Comparison of ENCODE assay signal across 8 mouse cellular contexts in the genomic region with DNA sequence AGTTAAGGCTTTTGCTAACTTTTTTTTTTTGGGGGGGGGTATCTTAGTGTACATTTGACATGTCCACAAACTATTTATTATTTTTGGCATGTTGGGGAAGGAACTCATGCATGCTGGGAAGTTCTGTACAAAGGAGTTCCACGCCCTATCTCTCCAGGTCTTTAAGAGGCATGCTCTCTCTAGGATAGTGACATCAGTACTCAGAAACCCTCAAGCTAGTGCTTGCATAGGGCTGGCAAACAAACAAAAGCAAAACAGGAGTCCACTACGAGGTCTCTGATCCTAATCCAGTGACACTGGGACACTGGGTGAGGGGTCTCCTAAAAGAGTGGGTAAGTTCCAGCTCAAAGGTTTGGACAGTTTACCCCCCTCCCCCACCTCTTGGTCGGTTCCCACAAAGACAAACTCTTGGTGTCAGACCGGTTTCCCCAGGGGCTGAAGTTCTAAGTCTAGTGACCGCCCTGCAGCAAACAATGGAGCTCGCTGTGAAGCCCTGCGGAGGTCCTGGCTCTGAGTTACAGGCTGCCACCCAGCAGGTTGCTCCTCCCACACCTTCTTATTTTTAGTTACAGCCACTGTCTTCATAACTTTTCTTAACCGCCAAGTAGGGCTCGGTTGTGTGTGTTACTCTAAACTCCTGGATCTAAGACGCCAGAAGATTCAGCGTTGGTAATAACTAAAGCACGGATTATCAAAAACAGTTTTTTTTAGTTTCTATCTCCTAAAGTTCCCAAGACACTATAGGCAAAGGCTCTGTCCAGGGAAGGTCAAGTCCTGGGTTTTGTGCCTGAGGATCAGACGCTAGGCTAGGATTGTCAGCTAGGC. TPM values are rescaled to one million over a fixed set of nuclear protein-coding genes. Genes with fewer than 3 reads are reported as not detected.
DNase-seq lines count a peak whose midpoint lies in the region; ATAC-seq and TF ChIP-seq lines count a peak whose summit lies in the region.

No protein-coding gene starts in this region.

- H3K4me3 ChIP-seq in hindbrain, postnatal 0 days (ENCODE audit: low read length): peak overlapping the region; percentile 83; the same call in 1 of the 2 replicates
- H3K4me3 ChIP-seq in liver, embryonic 12.5 days: peak overlapping the region; percentile 91

- H3K27ac ChIP-seq in hindbrain, postnatal 0 days: peak overlapping the region; percentile 64
- H3K27ac ChIP-seq in liver, embryonic 12.5 days: peak overlapping the region; percentile 94

- DNase-seq in adrenal gland, adult 2 months: peak; percentile 53
- DNase-seq in adrenal gland, postnatal 4 days (ENCODE audit: low spot score in 2 of 2): no peak
- DNase-seq in cerebellum, postnatal 14 days: peak; percentile 16 to 24
- DNase-seq in gastrocnemius, postnatal 10 days: peak; percentile 27
- DNase-seq in hindbrain, postnatal 0 days (ENCODE audit: low spot score): no peak
- peak; percentile 63 for DNase-seq in naive thymus-derived CD4-positive, alpha-beta T cell, adult 2 months (ENCODE audit: low read depth)
- peak; percentile 67 for DNase-seq in thymus, postnatal 25 days

- no peaks in the 10 kb centered on the region for H3K9me3 ChIP-seq in hindbrain, postnatal 0 days (ENCODE audit: low read length)
- H3K9me3 ChIP-seq in liver, embryonic 12.5 days (replicated peaks): no peaks in the 10 kb centered on the region

- H3K36me3 ChIP-seq in hindbrain, postnatal 0 days (ENCODE audit: insufficient read depth, low read length): no peaks in the 10 kb centered on the region
- H3K36me3 ChIP-seq in liver, embryonic 12.5 days: peaks cover 8% of the 10 kb centered on the region

- peaks cover 9% of the 10 kb centered on the region; the same call in 1 of the 2 replicates for H3K4me1 ChIP-seq in hindbrain, postnatal 0 days (ENCODE audit: insufficient read depth, low read length)
- H3K4me1 ChIP-seq in liver, embryonic 12.5 days: peaks cover 40% of the 10 kb centered on the region

- no peak for TF ChIP-seq CTCF in hindbrain, postnatal 0 days (IDR thresholded peaks at IDR 0.05; ENCODE audit: low read depth)

- ATAC-seq in hindbrain, postnatal 0 days: no peak
- ATAC-seq in liver, embryonic 12.5 days: peak; percentile 25

- peak overlapping the region; percentile 61 for H3K4me2 ChIP-seq in hindbrain, postnatal 0 days (ENCODE audit: low read depth, low read length)
- H3K4me2 ChIP-seq in liver, embryonic 12.5 days: peak overlapping the region; percentile 92

- peak overlapping the region; percentile 77; the same call in 1 of the 2 replicates for H3K9ac ChIP-seq in hindbrain, postnatal 0 days (replicated peaks; ENCODE audit: low read length)
- peak overlapping the region; percentile 94 for H3K9ac ChIP-seq in liver, embryonic 12.5 days

- H3K27me3 ChIP-seq in hindbrain, postnatal 0 days (ENCODE audit: insufficient read depth, low read length): no peaks in the 10 kb centered on the region
- H3K27me3 ChIP-seq in liver, embryonic 12.5 days (replicated peaks): no peaks in the 10 kb centered on the region

- WGBS in hindbrain, postnatal 0 days: 13% methylated on average over 13 of the region's 13 CpGs
- 7% methylated on average over 13 of the region's 13 CpGs for WGBS in liver, embryonic 12.5 days (ENCODE audit: insufficient replicate concordance)

RNA-seq across cellular contexts. Expression of a gene that starts 1.2 kb away (rescaled TPM):
- total RNA-seq in adrenal gland, adult 2 months (2021): 100 to 1,000 TPM in 1 of 2 experiments, 10 to 100 TPM in 1; 39.4 to 119 TPM
- polyA plus RNA-seq in adrenal gland, adult 2 months (2012; rRNA removed): 20.0 and 38.6 TPM in 2 replicates
- total RNA-seq in adrenal gland, postnatal 4 days (2021): 10 to 100 TPM; 64.1 to 69.0 TPM
- 10 to 100 TPM; 21.2 to 26.8 TPM for total RNA-seq in gastrocnemius, postnatal 10 days (2021)
- total RNA-seq in hindbrain, postnatal 0 days (2014; rRNA removed): 42.8 and 52.5 TPM in 2 replicates
- polyA plus RNA-seq in hindbrain, postnatal 0 days (2015; fragmentation: Nextera tagmentation; extraction: Ambion mirVana): 14.3 and 14.8 TPM in 2 replicates
- polyA plus RNA-seq in liver, embryonic 12.5 days (2016; fragmentation: Nextera tagmentation; extraction: Ambion mirVana): 26.7 and 27.6 TPM in 2 replicates

RNA-seq across cellular contexts. Expression of a gene that starts 33.7 kb away (rescaled TPM):
- total RNA-seq in adrenal gland, adult 2 months (2021): not detected
- polyA plus RNA-seq in adrenal gland, adult 2 months (2012; rRNA removed): not detected in 2 replicates
- not detected for total RNA-seq in adrenal gland, postnatal 4 days (2021)
- not detected for total RNA-seq in gastrocnemius, postnatal 10 days (2021)
- total RNA-seq in hindbrain, postnatal 0 days (2014; rRNA removed): not detected in 2 replicates
- not detected in 2 replicates for polyA plus RNA-seq in hindbrain, postnatal 0 days (2015; fragmentation: Nextera tagmentation; extraction: Ambion mirVana)
- not detected in 2 replicates for polyA plus RNA-seq in liver, embryonic 12.5 days (2016; fragmentation: Nextera tagmentation; extraction: Ambion mirVana)

Comparison
In these comparisons a context has a peak if more than half of its experiments do, and no peak if none do; other contexts are left out.
1. DNase-seq: peak in adrenal gland, adult 2 months (single experiment), cerebellum, postnatal 14 days (2 of 2), gastrocnemius, postnatal 10 days (single experiment), naive thymus-derived CD4-positive, alpha-beta T cell, adult 2 months (single experiment) and thymus, postnatal 25 days (single experiment); none in adrenal gland, postnatal 4 days (0 of 2) and hindbrain, postnatal 0 days (single experiment).